Mouse (Mus musculus) mouse embryonic stem cell (cell line): ENCODE measurements around the gene Kcnq5.
"Not testable (repeated sequence)": the region's sequence is repeated elsewhere in the genome, so short reads cannot be mapped to it uniquely, and the experiment has no call there.

Experiments used
- in situ Hi-C, 2 experiments: fragments of 300-500 bp; cut with MboI; formaldehyde crosslinking; loops; 1 replicate in 1 of 2; 3 replicates in 1 of 2; pipeline ENCODE4 v1.14.3; 2019 to 2020; ENCODE audit warnings: low sequenced_read_pairs in 2 of 2, low pct_unique_long_range_greater_than_20kb in 1 of 2, mixed read lengths in 1 of 2; ENCODE audit not compliant: unreplicated experiment in 1 of 2

Kcnq5 gene

GRCm38 (mm10) chr1:21712711-21713110 lies 249.0 kb downstream of the Kcnq5 start:
- in situ Hi-C loops: no loop called here

GRCm38 (mm10) chr1:21690458-21690857 lies 271.3 kb downstream of the Kcnq5 start:
- in situ Hi-C loops: no loop called here

GRCm38 (mm10) chr1:21688918-21689317 lies 272.8 kb downstream of the Kcnq5 start:
- in situ Hi-C loops: no loop called here

GRCm38 (mm10) chr1:21684444-21684843 lies 277.3 kb downstream of the Kcnq5 start:
- in situ Hi-C loops: no loop called here

- in situ Hi-C loops: no loop called here
These were observed 284.9 kb downstream of the Kcnq5 start for GRCm38 (mm10) chr1:21676805-21677204.

GRCm38 (mm10) chr1:21660840-21661239 lies 300.9 kb downstream of the Kcnq5 start:
- in situ Hi-C loops: no loop called here

GRCm38 (mm10) chr1:21650820-21651219 lies 310.9 kb downstream of the Kcnq5 start:
- in situ Hi-C loops: no loop called here

- in situ Hi-C loops: no loop called here
These were observed 326.3 kb downstream of the Kcnq5 start for GRCm38 (mm10) chr1:21635406-21635805.

- in situ Hi-C loops: no loop called here
These were observed 327.7 kb downstream of the Kcnq5 start for GRCm38 (mm10) chr1:21634013-21634412.

- in situ Hi-C loops: no loop called here
These were observed 339.3 kb downstream of the Kcnq5 start for GRCm38 (mm10) chr1:21622455-21622854.

- in situ Hi-C loops: no loop called here
These were observed 339.7 kb downstream of the Kcnq5 start for GRCm38 (mm10) chr1:21622039-21622438.

- in situ Hi-C loops: no loop called here
These were observed 343.0 kb downstream of the Kcnq5 start for GRCm38 (mm10) chr1:21618712-21619111.

- in situ Hi-C loops: no loop called here
These were observed 345.1 kb downstream of the Kcnq5 start for GRCm38 (mm10) chr1:21616666-21617065.

GRCm38 (mm10) chr1:21613933-21614332 lies 347.8 kb downstream of the Kcnq5 start:
- in situ Hi-C loops: no loop called here

GRCm38 (mm10) chr1:21604003-21604402 lies 357.7 kb downstream of the Kcnq5 start:
- in situ Hi-C loops: no loop called here

GRCm38 (mm10) chr1:21602567-21602966 lies 359.2 kb downstream of the Kcnq5 start:
- in situ Hi-C loops: no loop called here

- in situ Hi-C loops: no loop called here
These were observed 361.1 kb downstream of the Kcnq5 start for GRCm38 (mm10) chr1:21600606-21601005.

- in situ Hi-C loops: no loop called here
These were observed 367.9 kb downstream of the Kcnq5 start for GRCm38 (mm10) chr1:21593872-21594271.

- in situ Hi-C loops: not testable (repeated sequence)
These were observed 394.3 kb downstream of the Kcnq5 start for GRCm38 (mm10) chr1:21567397-21567796.

- in situ Hi-C loops: no loop called here
These were observed 407.1 kb downstream of the Kcnq5 start for GRCm38 (mm10) chr1:21554630-21555029.

GRCm38 (mm10) chr1:21552715-21553114 lies 409.0 kb downstream of the Kcnq5 start:
- in situ Hi-C loops: no loop called here
